Mouse (Mus musculus) NIH3T3 (cell line): ENCODE data around the gene Gm37240.
A peak's percentile ranks its signal among the peaks of the same experiment; 100 is the strongest.

Experiments used
- DNase-seq: peaks from one replicate; pipeline ENCODE4 v3.0.0-alpha.2; 2012; ENCODE audit warnings: low read depth

Gm37240 gene

DNA sequence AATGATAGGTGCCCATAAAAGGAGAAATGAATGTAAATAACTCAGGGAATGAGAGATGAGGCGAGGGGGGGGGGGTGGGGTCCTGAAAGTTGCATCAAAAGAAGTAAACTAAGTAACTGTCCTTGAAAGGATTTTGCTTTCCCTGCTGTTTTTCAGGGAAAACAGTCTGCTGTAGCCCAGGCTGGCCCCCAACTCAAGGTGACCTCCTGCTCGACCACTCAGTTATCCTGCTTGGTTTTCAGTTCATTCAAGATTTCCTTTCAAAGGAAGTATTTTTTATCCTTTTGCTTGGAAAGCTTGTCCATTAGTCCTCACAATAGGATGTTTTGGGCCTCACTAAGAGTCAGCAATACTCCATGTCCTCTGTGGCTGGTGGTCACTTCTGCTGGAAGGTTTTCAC, 547.4 kb downstream of the Gm37240 start:
- DNase-seq = no peak

DNA sequence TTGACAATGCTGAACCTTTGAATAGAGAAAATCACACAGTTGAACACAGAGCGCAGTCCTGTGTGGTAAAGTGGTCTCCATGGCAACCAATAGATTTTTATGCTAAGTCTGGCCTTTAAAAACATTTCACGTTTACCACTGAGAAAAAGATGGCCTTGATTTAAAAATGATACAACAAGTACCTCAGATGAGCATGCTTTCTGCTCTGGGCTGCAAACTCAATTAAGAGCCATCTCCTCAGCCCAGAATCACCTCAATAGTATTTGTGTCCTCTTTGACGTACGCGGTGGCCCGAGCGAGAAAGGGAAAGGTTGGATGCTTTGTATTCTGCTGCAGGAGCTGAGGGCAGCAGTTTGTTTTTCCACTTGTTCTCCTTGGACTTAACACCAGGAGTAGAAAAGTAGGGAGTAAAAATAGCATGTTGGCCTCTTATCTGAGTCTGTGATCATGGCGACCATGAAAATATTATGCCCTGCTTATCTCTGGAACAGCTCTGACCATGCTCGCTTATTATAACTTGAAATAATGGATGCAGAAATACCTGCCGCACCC, 548.0 kb downstream of the Gm37240 start:
- no peak for DNase-seq

DNA sequence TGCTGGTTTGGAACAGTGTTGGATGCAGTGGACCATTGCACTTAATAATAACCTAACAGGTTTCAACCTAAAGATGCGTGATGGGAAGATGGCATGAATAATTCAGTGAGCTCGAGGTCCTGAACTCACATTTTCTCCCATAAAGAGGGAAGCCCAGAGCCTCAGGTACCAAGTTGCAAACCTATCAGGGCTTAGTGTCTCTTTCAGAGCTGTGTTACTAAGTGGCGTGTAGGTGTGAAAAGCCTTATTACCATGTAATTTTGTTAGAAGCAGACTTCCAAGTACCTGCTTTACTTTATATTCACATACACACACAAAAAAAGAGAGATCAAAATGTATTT, 548.6 kb downstream of the Gm37240 start:
- DNase-seq = no peak

DNA sequence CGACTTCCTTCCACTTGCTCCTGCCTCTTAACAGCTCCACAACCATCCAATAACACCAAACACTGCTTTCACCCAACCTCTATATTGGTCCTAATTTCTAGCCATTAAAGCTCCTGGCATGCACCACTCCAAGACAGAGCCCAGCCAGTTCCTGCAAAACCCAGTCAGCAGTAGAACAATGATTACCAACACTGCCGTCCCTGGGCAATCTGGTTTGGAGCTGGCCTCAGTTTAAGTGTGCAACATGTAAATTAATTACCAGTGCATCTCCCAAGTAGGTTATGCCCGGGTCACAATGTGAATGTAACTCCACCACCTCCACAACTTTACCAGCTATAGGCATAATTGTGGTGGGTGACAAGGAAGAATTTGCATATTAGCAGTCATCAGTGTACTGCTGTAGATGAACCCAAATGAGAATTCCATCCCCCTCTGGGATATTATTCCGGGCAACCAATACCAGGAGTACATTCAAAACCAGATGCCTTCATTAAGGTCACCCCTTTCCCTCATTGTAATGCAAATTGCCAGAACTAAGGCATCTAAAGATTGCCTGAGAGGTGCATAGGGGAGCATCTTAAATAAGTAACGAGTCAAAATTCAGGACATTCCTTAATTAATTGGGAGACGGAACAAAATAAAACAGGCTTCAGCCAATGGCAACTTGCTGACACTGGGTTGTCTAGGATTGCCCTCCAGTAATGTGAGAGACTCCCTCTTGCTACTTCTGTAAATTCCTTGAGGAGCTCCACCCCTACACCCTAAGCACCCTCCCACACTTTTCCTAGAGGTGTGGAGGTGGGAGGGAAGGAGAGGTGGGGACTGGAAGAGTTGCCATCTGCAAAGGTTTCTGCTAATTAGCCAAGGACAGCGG, 549.2 kb downstream of the Gm37240 start:
- no peak for DNase-seq

DNA sequence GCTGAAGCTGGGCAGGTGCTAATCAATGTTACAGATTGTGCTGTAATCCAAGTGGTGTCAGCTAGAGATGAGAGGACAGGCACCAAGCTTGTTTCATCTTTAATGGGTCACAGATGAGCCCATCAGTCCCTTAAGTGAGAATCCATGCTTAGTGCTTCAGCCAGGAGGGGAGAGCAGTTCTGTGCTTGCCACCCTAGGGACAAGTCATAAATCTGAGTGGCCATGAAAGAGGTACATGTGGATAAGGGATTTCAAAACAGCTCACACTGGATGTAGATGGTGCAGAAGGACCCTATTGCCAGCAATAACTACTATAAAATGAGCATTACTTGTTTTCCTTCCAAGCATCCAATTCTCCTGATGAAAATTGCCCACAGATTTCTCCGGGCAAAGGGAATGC, 551.8 kb downstream of the Gm37240 start:
- DNase-seq = no peak

DNA sequence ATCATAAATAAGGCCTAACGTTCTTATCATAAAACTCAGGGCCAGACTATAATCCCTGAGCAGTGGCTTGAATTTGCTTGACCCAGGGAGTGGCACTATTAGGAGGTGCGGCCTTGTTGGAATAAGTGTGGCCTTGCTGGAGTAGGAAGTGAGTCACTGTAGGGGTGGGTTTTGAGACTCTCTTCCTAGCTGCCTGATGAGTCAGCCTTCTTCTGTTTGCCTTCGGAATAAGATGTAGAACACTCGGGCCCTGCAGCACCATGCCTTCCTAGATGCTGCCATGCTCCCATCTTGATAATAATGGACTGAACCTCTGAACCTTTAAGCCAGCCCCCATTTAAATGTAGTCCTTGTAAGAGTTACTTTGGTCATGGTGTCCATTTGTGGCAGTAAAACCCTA, 555.0 kb downstream of the Gm37240 start:
- DNase-seq = peak; percentile 15

DNA sequence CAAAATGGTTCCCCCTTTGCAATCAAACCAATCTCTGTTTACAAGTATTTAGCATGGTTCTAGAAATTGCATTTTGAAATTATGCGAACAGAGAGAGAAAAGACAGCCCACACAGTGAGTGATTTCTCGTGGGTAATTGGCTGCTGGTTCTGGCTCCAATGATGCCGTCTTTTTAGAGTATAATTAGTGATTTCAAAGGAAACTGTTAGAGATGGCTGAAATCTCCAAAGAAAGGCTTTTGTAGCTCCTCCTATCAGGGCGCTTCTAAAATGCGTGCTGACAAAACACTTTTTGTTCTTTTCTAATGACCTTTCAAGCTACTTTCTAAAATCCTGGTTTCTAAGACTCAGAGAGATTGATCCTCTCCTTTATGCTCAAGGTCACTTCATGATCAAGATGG, 569.1 kb downstream of the Gm37240 start:
- no peak for DNase-seq

DNA sequence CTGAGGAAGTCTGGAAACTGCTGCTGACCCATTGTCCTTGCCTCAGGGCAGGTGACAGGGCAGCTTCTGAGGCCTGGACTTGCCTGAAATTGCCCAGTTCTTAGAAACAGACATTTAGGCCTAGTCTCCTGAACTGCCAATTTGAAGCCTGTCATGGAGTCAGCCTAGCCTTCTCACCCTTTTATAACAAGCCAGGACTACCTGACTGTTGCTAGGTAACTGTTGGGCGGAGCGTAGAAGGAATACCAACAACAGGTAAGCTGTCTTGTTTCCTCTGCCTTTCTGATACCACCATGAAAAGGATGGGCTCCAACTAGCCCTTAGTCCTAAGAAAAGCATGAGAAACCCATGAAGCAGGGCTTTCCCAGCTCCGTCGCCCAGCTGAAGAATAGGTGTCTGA, 570.0 kb downstream of the Gm37240 start:
- DNase-seq = no peak

DNA sequence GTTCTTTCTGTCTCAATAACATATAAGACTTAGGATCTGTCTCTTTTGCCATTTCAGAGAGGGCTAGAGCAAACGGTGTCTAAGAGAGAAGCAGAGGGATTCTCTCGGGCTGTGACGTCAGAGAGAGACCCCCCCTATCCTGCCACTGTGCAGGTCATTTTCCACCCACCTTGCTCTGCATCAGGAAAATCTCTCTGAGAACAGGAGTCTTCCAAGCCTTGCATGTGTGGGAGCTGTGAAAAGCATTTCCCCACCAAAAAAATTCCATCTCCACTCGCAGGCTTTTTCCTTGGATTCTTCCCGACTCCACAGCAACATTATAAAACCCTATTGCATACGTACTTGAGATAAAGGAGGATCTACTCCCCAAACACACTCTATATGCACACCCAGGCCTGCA, 572.4 kb downstream of the Gm37240 start:
- no peak for DNase-seq

DNA sequence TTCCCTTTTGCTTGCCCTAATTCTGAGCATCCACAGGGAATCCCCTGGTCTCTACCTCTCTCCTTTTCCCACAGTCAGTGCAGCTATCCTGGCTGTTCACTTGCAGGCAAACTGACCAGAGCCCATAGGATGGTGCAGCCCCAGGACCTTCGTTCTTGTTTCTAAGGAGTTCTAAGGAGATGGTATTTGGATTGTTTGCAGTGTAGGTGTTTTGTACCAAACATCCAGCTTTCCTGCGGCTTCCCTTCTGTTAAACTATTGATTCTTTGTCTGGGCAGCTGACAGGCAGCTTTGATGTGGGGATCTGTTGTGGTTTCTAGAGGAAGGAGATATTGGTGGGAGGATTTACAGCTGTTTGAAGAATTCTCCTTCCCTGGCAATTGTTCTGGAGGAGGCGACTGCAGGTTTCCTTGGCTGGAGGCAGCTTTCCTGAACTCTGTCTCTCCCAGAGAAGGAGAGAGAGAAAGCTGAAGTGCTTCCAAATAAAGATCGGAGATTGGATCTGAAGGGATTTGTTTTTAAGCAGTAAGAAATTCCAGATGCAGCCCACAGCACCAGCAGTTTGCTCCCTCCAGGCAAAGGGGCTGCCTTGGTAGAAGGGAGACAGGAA, 573.6 kb downstream of the Gm37240 start:
- no peak for DNase-seq

DNA sequence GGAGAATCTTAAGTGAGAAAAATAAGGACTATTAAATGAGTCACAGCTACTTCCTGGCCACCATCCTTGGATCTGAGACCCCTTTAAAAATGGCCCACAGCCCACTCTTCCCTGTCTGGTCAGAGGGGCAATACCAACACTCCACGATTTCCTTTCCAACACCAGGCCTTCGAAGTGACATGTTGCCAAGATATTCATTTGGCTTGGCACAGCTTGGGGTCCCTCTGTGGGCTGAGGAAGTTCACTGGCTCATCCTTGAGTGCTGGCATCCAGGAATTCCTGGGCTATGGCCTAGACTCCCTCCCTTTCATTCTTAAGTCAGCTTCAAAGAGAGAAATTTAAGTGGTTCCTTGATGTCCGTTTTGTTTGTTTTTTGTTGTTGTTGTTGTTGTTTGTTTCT, 576.1 kb downstream of the Gm37240 start:
- DNase-seq = no peak

DNA sequence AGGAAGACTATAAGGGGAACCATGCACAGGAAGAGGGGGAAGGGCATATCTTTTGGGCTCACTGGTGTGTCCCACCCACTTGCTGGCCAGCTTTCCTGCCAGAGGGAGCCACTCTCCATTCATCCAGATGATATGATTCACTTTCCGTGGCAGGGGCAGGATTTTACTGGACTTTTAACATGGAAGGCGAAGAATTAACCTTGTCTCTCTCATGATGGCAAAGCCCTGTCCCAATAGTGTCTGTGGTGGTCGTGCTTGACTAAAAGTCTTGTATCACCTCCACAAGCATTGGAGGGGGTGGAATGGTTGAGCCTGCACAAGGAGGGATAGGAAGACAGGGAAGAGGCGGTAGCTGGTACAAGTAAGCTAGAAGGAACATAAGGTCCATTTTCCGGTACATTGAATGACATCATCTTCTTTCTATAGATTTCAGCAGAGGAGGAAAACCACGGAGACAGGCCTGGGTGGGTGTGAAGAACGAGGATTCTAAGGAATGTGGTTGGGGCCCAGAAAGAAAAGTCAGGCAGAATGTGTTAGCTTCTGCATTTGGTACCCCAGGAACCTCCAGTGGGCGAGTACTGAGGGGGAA, 576.8 kb downstream of the Gm37240 start:
- DNase-seq = peak; percentile 2

DNA sequence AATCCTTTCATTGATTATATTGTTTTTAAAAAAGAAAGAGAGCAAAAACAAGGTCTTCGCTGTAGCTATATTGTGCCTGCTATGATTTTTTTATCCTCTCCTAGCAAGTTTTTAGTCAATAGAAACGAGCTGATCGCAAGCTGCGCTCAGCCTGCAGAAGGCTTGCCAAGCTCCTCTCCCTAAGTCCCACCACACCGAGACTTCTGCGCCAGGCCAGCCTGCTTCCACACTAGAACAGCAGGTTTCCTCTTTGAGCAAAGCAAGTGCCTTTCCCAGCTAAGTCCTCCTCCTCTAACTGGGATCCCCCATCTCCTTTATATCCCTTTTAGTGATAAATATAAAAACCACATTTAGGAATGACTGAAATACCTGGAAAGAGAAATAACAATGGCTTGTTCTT, 578.1 kb downstream of the Gm37240 start:
- DNase-seq = no peak

DNA sequence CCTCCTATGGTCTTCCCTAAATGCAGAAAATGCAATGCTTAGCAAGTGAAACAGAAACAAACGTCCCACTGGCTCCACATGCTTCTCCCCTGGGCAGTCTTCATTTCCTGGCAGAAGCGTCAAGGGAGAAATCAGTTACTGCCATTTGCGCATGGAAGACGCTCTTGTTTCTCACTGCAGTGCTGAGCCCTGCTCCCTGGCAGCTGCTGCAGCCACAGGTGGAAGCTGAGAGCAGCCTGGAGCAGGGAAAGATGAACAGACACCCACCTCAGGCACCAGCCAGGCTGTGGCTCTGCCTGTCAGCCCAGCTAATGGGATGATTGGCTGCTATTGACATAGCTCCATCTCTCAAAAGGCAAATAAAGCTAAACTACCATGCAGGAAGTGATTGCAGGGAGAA, 578.6 kb downstream of the Gm37240 start:
- no peak for DNase-seq

DNA sequence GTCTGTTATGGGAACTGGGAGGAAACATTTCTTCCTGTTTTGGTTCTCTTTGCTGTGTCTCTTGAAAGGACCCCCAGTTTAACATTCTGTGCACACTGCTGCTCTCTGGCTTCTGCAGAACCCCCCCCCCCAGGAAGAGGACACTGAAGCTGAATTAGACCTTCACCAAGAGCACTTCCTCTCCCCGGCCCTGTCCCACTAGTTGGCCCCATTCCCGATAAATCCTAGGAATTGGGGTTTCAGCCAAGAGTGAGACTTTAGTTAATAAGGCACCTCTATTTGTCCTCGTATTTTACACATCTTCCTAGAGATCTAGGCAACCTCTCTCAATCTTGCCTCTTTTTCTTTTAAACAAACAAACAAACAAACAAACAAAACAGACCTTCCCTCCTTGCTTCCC, 585.5 kb downstream of the Gm37240 start:
- no peak for DNase-seq

DNA sequence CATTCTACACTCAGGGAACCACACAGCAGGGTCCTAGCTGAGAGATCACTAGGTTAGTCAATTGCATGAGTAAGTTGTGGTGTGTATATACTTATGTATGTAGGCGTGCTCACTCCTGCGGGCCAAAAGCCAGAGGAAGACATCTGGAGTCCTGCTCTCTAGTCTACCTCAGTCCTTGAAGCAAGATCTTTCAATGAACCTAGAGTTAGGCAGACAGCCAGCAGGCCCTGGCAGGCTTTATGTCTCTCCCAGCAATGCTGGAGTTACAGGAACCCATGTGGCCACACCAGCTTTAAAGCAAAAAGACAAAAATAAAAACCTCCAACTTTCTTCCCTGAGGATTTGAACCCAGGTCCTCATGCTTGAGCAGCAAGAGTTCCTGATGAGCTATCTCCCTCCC, 586.0 kb downstream of the Gm37240 start:
- peak; percentile 10 for DNase-seq

DNA sequence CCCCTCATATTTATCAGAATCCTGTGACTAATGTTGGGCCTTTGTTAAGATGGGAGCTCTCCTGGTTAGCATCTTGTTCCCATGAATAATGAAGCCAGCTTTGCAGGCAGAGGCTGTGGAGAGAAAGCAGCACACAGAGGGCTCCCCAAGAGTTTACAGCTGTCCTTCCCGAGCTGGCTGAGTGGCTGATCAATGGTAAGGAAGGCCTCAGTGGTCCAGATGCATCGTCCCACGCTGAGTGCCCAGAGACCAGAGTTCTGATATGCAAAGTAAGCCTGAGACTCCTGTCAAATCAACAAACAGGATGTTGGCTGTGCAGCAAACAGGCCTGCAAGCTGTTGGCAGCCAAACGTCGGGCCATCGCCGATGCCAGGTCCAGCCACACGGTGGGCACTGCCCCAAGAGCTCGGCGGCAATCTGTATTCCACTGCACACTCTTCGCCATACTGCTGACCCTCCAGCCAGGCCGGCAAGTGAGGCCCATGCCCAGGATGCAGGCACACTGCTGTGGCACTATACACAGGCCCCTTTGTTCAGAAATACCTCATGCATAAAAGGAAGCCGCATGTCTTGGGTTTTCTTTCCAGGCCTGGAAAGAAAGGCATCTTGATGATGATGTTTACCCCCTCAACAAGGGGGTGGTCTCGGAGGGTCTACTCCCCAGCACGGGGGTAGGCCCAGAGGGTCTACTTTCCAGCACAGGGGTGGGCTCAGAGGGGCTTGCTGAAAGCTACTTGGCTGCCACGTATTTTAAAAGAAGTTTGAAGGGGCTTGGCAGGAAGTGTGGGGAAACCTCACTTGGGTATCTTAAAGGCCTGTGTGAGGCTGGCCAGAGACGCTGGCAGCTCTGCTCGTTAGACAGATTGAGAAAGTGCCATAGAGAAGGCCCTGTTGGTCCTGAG, 587.4 kb downstream of the Gm37240 start:
- no peak for DNase-seq

DNA sequence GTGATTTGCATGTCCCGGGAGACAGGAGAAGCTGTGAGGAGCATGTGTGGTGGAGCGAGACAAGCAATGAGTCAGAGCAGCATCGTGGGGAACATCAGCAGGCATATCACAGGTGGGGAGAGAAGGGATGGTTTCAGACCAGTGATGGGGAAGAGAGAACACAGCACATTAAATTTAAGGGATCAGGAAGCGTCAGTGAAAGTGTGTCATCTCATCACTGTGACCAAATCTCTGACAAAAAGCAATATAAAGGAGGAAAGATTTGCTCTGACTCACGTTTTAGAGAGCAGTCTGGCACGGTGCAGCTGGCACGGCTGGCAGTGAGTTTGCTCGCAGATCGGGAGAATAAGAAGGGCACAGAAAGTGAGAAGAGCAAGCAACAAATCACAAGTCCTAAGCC, 592.1 kb downstream of the Gm37240 start:
- DNase-seq = no peak

DNA sequence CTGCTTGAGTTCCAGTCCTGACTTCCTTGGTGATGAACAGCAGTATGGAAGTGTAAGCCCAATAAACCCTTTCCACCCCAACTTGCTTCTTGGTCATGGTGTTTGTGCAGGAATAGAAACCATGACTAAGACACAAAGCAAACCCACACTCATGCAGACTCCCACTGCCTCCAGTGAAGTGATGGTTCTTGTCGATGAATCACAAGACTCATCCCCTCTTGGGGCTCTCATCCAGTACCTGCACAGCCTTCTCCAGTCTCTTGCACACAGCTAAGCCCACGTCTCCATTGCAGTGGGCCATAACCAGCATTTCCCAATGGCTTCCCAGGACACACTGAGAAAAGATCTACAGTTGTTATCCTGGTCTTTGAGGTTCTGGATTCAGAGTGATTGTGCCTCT, 599.7 kb downstream of the Gm37240 start:
- no peak for DNase-seq

DNA sequence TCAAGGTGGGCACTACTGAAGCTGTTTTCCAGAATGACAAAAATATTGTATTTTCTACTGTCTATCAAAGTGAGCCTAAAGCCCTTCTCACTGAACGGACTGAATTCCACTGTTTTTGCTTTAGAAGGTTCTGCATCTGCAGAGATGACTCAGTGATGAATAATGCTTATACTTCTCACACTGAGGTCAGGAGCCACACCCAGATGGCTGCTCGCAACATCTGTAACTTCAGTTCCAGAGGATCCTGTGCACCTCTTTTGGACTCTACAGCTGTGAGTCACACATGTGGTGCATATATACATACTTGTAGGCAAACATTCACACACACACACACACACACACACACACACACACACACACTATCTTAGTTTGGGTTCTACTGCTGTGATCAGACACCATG, 602.8 kb downstream of the Gm37240 start:
- DNase-seq = peak; percentile 63

DNA sequence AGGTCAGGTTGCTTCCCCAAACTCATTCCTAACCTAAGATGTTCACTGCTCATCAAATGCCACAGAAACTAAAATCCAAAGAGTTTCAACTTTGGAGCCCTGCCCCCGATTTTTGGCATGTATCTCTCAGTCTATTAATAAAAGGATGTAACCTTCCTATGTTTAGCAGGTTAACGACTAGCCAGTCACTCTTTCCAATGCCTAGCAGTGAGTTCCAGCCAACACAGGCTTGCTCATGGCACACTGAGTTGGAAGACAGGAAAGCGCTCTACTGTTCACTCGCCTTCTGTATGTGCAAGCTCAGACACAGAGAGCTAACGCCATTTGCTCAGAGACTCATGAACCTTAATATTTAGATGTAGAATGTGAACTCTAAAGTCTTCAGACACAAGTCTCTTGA, 604.5 kb downstream of the Gm37240 start:
- DNase-seq = no peak

DNA sequence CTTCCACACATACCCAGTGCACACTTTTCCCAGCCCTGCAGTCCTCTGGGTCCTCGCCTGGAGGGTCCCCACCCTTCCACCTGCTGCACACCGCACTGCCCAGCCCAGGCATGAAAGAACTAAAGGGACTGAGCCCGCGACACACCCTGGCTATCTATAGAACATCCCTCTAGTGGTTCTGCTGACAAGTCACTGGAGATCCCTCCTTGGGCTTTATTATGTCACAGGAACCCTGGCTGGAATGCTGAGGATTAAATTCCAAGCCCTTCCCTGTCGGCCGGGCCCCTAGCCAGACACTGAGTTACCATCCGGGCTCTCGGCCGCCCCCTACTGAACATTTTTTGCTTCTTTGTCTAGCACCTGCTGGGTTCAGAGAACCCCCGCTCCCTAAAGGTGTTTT, 612.2 kb downstream of the Gm37240 start:
- DNase-seq = peak; percentile 27
